Mouse (Mus musculus) liver, embryonic 12.5 days (tissue): ENCODE measurements around the gene Ptprr. TPM values are rescaled to one million over a fixed set of nuclear protein-coding genes. Genes with fewer than 3 reads are reported as not detected.

Experiments used
- ATAC-seq: fragments of 200-750 bp; cut with Nextera tagmentation; 2 replicates; pipeline ENCODE4 v1.8.0; 2017; ENCODE audit warnings: moderate number of reproducible peaks, mild to moderate bottlenecking, moderate library complexity
- H3K27ac ChIP-seq: fragments of 300-500 bp; sonication (generic); 2 replicates; pipeline ENCODE4 v1.5.1; 2016; ENCODE audit warnings: mild to moderate bottlenecking
- H3K27me3 ChIP-seq: fragments of 300-500 bp; sonication (generic); replicated peaks from 2 replicates; pipeline ENCODE4 v1.6.1; 2016; ENCODE audit warnings: mild to moderate bottlenecking, moderate library complexity
- H3K36me3 ChIP-seq: fragments of 300-500 bp; sonication (generic); 2 replicates; pipeline ENCODE4 v1.6.1; 2016; ENCODE audit warnings: mild to moderate bottlenecking, moderate library complexity
- H3K4me1 ChIP-seq: fragments of 300-500 bp; sonication (generic); 2 replicates; pipeline ENCODE4 v1.6.1; 2016
- H3K4me2 ChIP-seq: fragments of 300-500 bp; sonication (generic); 2 replicates; pipeline ENCODE4 v1.6.1; 2016; ENCODE audit warnings: mild to moderate bottlenecking, moderate library complexity
- H3K4me3 ChIP-seq: fragments of 300-500 bp; sonication (generic); 2 replicates; pipeline ENCODE4 v1.5.1; 2016; ENCODE audit warnings: mild to moderate bottlenecking, moderate library complexity
- H3K9ac ChIP-seq: fragments of 300-500 bp; sonication (generic); 2 replicates; pipeline ENCODE4 v1.6.1; 2016; ENCODE audit warnings: mild to moderate bottlenecking, moderate library complexity
- H3K9me3 ChIP-seq: fragments of 300-500 bp; sonication (generic); replicated peaks from 2 replicates; pipeline ENCODE4 v1.6.1; 2016; ENCODE audit warnings: mild to moderate bottlenecking, moderate library complexity
- WGBS: fragments of 180-500 bp; shearing (Covaris S2); methylation state at CpG from one replicate; pipeline ENCODE4 v1.1.7; 2016; ENCODE audit not compliant: insufficient replicate concordance; 5-methylcytosine and 5-hydroxymethylcytosine counted together
- polyA plus RNA-seq: library from polyadenylated mRNA; unstranded; fragments of >200 nt; fragmentation: Nextera tagmentation; extraction: Ambion mirVana; gene quantifications from 2 replicates; pipeline ENCODE4 v1.2.1, GENCODE M21; 2016

Ptprr gene
- polyA plus RNA-seq, 1 experiment from 2014 or later: 0.04 TPM

DNA sequence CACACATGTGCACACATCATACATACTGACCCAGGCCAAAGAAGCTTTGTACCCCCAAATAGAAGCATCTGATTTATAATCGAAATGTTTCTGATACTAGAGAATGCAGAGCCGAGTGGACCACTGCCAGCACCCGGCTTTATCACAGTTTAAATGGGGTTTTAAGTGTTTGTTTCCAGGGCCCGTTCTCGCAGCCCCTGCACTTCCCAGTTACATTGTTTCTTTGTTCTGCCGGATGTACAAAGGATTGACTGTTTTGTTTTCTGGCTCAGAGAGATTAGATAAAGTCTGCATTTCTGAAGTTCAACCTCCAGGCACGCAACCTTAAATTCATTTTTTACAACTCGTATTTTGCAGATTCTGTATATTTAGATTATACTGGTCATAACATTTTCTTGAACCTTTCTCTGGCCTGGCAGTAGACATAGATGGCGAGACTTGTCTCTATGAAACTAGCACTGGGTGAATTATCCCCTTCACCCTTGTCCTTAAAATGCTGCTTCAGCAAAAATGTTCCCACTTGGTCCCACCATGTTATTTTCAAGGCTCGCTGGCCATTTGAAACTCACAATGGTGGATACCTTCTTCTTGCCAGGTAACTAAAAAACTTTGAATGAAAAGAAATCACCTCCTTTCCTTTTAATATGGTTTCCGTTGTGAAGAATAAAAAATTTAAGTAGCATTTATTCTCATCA lies 292.6 kb downstream of the Ptprr start:
- Histone ChIP-seq H3K4me1 (no peaks in the 10 kb centered on the region), H3K27me3 (peaks cover 4% of the 10 kb centered on the region; the same call in 1 of the 2 replicates), H3K36me3 (no peaks in the 10 kb centered on the region), H3K4me2 (no peak overlapping the region), H3K9me3 (no peaks in the 10 kb centered on the region), H3K27ac (no peak overlapping the region), H3K9ac (no peak overlapping the region), H3K4me3 (no peak overlapping the region)
- ATAC-seq: no peak
- 44% methylated on average over 11 of the region's 11 CpGs for WGBS

GRCm38 (mm10) chr10:116319246-116319645 lies 301.2 kb downstream of the Ptprr start:
- Histone ChIP-seq H3K4me2 (no peak overlapping the region), H3K4me1 (no peaks in the 10 kb centered on the region), H3K36me3 (no peaks in the 10 kb centered on the region), H3K9me3 (no peaks in the 10 kb centered on the region), H3K27ac (no peak overlapping the region), H3K4me3 (no peak overlapping the region), H3K27me3 (no peaks in the 10 kb centered on the region), H3K9ac (no peak overlapping the region)
- no peak for ATAC-seq
- 21% methylated on average over 12 of the region's 12 CpGs for WGBS

Other genes with a start within 250 kb of the Ptprr start
- gene Tspan8, start 201.4 kb upstream of the Ptprr start, polyA plus RNA-seq: 53.8 and 56.1 TPM in 2 replicates
- gene 4933416C03Rik, start 95.7 kb downstream of the Ptprr start, polyA plus RNA-seq: not detected in 2 replicates